Mouse (Mus musculus): ENCODE measurements around the gene Rbl1. TPM values are rescaled to one million over a fixed set of nuclear protein-coding genes. Genes with fewer than 3 reads are reported as not detected.

Rbl1 gene
- polyA plus RNA-seq, 1 experiment: 4.3 TPM

DNA sequence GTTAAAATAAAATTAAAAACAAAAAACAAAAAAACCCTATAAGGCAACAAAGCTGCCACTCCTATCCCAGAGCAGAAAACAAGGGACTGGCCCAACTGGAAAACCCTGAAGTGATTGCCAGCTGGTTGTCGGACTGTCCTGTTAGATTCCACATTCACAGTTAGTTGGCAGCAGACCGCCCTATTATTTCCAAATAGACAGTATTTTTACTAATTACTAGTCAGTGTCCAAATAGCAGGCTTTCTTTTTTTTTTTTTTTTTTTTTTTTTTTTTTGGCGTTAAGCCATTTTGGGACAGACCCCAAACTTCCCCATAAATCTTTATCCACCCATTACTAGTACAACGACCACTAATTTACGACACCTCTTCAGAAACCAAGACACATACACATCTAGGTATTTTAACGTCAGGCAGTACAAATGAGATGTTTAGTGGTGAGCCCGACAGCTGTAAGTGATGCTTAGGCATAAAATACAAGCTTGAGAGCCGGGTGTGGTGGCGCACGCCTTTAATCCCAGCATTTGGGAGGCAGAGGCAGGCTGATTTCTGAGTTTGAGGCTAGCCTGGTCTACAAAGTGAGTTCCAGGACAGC lies 68.7 kb downstream of the Rbl1 start:
- Histone ChIP-seq H3K4me1 (ENCODE audit: control insufficient read depth, insufficient read depth, low read length) (peaks cover 14% of the 10 kb centered on the region), H3K4me3 (replicated peaks; ENCODE audit: extremely low read depth, low read depth, low read length) (no peak overlapping the region)
- no peak for DNase-seq
- 73% methylated on average over 10 of the region's 10 CpGs for WGBS
- TF ChIP-seq CTCF (IDR thresholded peaks at IDR 0.05; ENCODE audit: insufficient read depth, low read length) (no peak), POLR2A (IDR thresholded peaks at IDR 0.05; ENCODE audit: borderline replicate concordance, extremely low read depth, low read depth, low read length) (no peak)

DNA sequence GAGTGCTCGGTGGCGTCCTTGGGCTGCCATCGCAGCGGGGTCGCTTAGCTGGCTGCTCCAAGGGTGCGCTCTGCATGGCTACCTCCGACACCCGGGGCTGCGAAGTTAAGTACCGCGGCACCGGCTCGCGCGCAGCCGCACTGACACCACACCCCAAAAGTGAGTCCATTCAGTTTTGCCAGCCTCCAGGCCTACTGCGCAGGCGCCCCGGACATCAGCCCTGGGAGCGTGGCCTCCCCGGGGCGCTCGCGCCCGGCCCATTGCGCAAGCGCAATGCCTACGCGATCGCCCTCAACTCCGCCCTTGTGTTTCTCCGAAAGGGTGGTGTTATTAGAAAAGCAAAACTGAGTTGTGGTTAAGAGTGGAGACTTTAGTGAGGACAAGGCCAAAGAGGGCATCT lies 69.3 kb downstream of the Rbl1 start, which contains the start of gene Samhd1:
Samhd1 (minus strand) TSS at position 252 of the 400 bp plus-strand sequence.
- WGBS: under 1% methylated on average over 32 of the region's 32 CpGs
- Histone ChIP-seq H3K4me3 (replicated peaks; ENCODE audit: extremely low read depth, low read depth, low read length) (peak within 1 kb of the TSS; percentile 75), H3K4me1 (ENCODE audit: control insufficient read depth, insufficient read depth, low read length) (peaks cover 16% of the 10 kb centered on the region)
- DNase-seq: peak; percentile 89
- peak; percentile 83; the same call in 1 of the 2 replicates for TF ChIP-seq POLR2A (IDR thresholded peaks at IDR 0.05; ENCODE audit: borderline replicate concordance, extremely low read depth, low read depth, low read length)
- no peak for TF ChIP-seq CTCF (IDR thresholded peaks at IDR 0.05; ENCODE audit: insufficient read depth, low read length)

DNA sequence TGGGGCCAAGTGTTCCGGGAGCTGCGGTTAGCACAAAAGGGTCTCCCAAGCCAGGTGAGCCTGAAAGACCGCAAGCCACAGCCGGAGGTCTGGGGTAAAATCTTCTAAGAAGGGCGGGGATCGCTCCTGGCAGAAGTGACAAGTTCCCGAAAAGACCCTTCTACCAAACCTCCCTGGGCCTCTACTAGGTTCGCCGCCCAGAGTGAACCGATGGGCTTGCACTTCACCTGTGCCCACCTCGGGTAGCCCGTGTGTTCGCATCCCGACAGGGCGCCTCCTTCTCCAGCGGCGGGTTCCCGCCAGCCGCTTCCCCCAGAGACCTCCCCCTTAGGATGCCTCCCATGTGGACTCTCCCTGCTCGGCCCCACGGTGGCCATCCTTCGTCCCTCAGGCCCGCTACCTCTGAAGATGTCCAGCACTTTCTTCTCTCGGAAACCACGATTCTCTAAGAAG lies 69.8 kb downstream of the Rbl1 start:
- WGBS: 1% methylated on average over 25 of the region's 25 CpGs
- DNase-seq: peak; percentile 56
- H3K4me3 ChIP-seq (replicated peaks; ENCODE audit: extremely low read depth, low read depth, low read length): peak overlapping the region; percentile 75
- TF ChIP-seq POLR2A (IDR thresholded peaks at IDR 0.05; ENCODE audit: borderline replicate concordance, extremely low read depth, low read depth, low read length) (no peak), CTCF (IDR thresholded peaks at IDR 0.05; ENCODE audit: insufficient read depth, low read length) (no peak)
- H3K4me1 ChIP-seq (ENCODE audit: control insufficient read depth, insufficient read depth, low read length): peaks cover 18% of the 10 kb centered on the region

DNA sequence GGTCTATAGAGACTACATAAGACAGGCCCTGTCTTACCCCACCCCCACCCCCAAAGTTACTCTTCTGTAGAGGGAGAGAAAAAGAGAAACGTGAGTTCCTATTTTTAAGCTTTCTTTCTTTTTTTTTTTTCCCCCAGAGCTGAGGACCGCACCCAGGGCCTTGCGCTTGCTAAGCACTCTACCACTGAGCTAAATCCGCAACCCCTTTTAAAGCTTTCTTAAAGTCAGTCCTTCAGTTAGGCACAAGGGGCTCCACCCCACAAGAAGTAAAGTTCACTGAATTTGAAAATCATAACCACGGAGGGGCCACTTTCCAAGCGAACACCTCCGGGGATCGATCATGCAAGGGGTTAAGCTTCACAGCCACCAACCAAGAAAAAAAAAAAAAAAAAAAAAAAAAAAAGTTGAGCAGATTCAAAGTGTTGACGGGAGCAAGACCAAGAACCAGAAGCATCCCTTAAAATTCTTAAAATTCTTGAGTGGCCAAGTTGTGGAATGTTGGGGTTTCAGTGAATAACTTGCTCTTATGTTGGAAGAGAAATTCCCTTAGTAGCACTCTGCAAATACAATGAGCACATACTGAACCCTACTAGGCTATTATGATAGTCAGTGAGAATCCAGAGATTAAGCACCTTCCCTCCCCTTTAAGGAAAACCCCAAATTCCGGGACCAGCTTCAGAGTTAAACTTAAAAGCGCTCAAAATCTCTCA lies 70.4 kb downstream of the Rbl1 start:
- TF ChIP-seq CTCF (IDR thresholded peaks at IDR 0.05; ENCODE audit: insufficient read depth, low read length): no peak
- TF ChIP-seq POLR2A (IDR thresholded peaks at IDR 0.05; ENCODE audit: borderline replicate concordance, extremely low read depth, low read depth, low read length): no peak
- DNase-seq: no peak
- 13% methylated on average over 11 of the region's 11 CpGs for WGBS
- H3K4me1 ChIP-seq (ENCODE audit: control insufficient read depth, insufficient read depth, low read length): peaks cover 21% of the 10 kb centered on the region
- peak overlapping the region; percentile 75 for H3K4me3 ChIP-seq (replicated peaks; ENCODE audit: extremely low read depth, low read depth, low read length)

DNA sequence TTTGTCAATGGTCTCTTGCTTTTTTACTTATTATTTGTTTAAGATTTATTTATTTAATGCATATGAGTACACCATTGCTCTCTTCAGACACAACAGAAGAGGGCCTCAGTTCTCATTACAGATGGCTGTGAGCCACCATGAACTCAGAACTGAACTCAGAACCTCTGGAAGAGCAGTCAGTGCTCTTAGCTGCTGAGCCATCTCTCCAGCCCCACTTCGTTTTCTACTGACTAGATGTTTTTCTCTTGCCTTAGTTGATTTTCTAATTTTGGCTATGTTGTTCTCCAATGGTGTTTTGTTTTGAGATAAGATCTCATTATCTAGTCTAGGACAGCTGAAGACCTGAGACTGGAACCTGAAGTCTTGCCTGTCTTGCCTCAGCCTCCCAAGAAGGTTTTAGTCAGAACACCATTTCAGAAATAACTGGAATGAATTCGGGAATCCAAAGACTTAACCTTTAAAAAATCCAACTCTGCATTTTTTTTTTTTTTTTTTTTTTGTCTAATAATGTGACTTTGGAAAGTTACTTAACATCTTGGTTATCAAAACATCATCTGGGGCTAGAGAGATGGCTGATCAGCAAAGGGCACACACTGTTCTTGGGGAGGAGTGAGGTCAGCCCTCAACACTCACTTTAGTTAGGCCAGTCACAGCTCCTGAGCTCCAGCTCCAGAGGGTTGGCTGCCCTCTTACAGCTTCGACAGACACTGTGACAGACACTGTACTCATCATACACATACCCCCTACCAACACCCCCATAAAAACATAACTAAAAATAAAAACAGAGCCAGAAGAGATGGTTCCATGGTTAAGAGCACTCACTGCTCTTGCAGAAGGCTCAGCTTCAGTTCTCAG lies 71.4 kb downstream of the Rbl1 start:
- no peak for DNase-seq
- Histone ChIP-seq H3K4me3 (replicated peaks; ENCODE audit: extremely low read depth, low read depth, low read length) (peak overlapping the region; percentile 14), H3K4me1 (ENCODE audit: control insufficient read depth, insufficient read depth, low read length) (peaks cover 23% of the 10 kb centered on the region)
- no peak for TF ChIP-seq POLR2A (IDR thresholded peaks at IDR 0.05; ENCODE audit: borderline replicate concordance, extremely low read depth, low read depth, low read length)
- no peak for TF ChIP-seq CTCF (IDR thresholded peaks at IDR 0.05; ENCODE audit: insufficient read depth, low read length)
- WGBS: 50% methylated on average over 3 of the region's 3 CpGs

DNA sequence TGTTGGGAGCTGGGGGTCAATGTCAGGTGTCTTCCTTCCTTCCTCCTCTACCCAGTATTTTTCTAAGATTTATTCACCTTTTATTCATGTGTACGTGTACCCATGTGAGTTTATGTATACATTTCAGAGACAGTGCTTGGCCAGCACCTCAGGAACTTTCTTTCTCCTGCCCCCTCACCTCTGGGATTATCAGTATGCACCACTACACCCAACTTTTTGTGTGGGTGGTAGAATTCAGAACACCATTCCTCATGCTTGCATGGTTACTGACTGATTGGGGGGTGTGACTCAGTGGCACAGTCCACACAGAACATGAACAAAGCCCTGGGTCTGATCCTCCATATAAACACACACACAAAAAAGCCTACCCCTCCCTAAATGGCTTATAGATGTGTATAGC lies 72.2 kb downstream of the Rbl1 start:
- 48% methylated on average over 1 of the region's 1 CpGs for WGBS
- Histone ChIP-seq H3K4me3 (replicated peaks; ENCODE audit: extremely low read depth, low read depth, low read length) (no peak overlapping the region), H3K4me1 (ENCODE audit: control insufficient read depth, insufficient read depth, low read length) (peaks cover 23% of the 10 kb centered on the region)
- TF ChIP-seq CTCF (IDR thresholded peaks at IDR 0.05; ENCODE audit: insufficient read depth, low read length): no peak
- no peak for TF ChIP-seq POLR2A (IDR thresholded peaks at IDR 0.05; ENCODE audit: borderline replicate concordance, extremely low read depth, low read depth, low read length)
- DNase-seq: no peak

DNA sequence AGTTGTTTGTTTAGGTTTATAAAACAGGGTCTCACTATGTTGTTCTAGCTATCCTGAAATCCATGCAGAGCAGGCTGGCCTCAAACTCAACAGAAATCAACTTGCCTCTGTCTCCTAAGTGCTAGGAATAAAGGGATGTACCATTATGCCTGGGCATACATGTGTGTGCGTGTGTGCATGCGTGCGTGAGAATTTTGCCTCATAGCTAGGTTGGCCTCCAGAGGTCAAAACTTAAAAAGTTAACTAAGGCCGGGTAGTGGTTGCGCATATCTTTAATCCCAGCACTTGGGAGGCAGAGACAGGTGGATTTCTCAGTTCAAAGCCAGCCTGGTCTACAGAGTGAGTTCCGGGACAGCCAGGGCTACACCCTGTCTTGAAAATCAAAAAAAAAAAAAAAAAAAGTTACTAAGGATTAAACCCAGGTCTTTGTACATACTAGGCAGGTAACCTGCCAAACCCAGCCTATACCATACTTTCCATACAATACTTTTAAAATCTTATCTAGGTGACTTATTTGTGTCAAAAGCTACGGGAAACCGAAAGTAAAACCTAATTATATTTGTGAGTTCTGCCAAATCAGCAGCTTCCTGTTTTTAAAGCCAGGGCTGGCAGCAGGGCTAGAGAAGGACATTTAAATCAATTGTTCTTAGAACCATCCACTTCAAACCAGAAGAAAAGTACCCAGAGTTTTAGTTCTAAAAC lies 73.4 kb downstream of the Rbl1 start:
- no peak for DNase-seq
- Histone ChIP-seq H3K4me3 (replicated peaks; ENCODE audit: extremely low read depth, low read depth, low read length) (peak overlapping the region; percentile 32), H3K4me1 (ENCODE audit: control insufficient read depth, insufficient read depth, low read length) (peaks cover 23% of the 10 kb centered on the region)
- WGBS: 48% methylated on average over 8 of the region's 8 CpGs
- TF ChIP-seq POLR2A (IDR thresholded peaks at IDR 0.05; ENCODE audit: borderline replicate concordance, extremely low read depth, low read depth, low read length) (no peak), CTCF (IDR thresholded peaks at IDR 0.05; ENCODE audit: insufficient read depth, low read length) (no peak)

DNA sequence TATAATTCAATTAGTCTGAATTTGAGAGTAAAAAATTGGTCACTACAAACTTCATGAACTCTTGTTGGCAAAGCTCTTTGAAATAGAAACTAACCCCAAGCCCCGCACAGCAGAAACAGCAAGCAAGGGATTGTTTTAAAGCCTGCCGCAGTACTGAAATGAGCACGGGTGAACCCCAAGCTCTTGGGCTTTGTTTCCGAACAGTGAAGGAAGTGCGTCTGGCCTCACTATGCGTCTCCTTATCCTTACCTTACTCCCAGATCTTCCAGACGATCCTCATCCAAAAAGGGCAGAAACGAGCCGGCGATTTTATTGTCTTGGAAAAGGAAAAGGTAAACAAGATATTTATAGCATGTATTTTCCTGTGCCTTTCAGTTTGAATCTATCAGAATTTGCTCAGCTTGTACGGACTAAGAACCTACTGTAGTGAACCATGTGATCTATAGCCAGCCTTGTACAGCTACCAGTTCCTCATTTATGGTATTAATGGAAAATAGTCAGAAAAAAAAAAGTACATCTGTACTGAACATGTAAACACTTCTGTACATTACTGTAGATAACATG lies 74.7 kb downstream of the Rbl1 start:
- 36% methylated on average over 11 of the region's 11 CpGs for WGBS
- DNase-seq: no peak
- TF ChIP-seq CTCF (IDR thresholded peaks at IDR 0.05; ENCODE audit: insufficient read depth, low read length): no peak
- TF ChIP-seq POLR2A (IDR thresholded peaks at IDR 0.05; ENCODE audit: borderline replicate concordance, extremely low read depth, low read depth, low read length): no peak
- H3K4me3 ChIP-seq (replicated peaks; ENCODE audit: extremely low read depth, low read depth, low read length): peak overlapping the region; percentile 52
- peaks cover 23% of the 10 kb centered on the region for H3K4me1 ChIP-seq (ENCODE audit: control insufficient read depth, insufficient read depth, low read length)

All from lung, adult 2 months (tissue).